Mouse (Mus musculus) testis, adult 2 months (tissue): ENCODE results near the gene Zfp101. TPM values are rescaled to one million over a fixed set of nuclear protein-coding genes. Genes with fewer than 3 reads are reported as not detected.

ENCODE experiments used
- H3K27ac ChIP-seq: fragments of 200-500 bp; 2 replicates; pipeline ENCODE4 v1.5.1; 2012; ENCODE audit warnings: low read depth, low read length; ENCODE audit not compliant: control insufficient read depth, insufficient read depth
- H3K27me3 ChIP-seq: fragments of 200-500 bp; 2 replicates; pipeline ENCODE4 v1.6.1; 2012; ENCODE audit warnings: mild to moderate bottlenecking, low read length, moderate library complexity; ENCODE audit not compliant: control insufficient read depth, insufficient read depth
- H3K36me3 ChIP-seq: fragments of 200-500 bp; 2 replicates; pipeline ENCODE4 v1.6.1; 2012; ENCODE audit warnings: mild to moderate bottlenecking, low read length; ENCODE audit not compliant: control insufficient read depth, insufficient read depth
- H3K4me1 ChIP-seq: fragments of 200-500 bp; 2 replicates; pipeline ENCODE4 v1.6.1; 2012; ENCODE audit warnings: low read length; ENCODE audit not compliant: control insufficient read depth, insufficient read depth
- H3K4me3 ChIP-seq: fragments of 200-500 bp; 2 replicates; pipeline ENCODE4 v1.5.1; 2012; ENCODE audit warnings: low read depth, mild to moderate bottlenecking, low read length, moderate library complexity, mixed read lengths; ENCODE audit not compliant: control insufficient read depth
- CTCF ChIP-seq: fragments of 200-500 bp; IDR thresholded peaks from 2 replicates; pipeline ENCODE4 v1.5.1; 2012; ENCODE audit warnings: low read depth, mild to moderate bottlenecking, inconsistent platforms, low read length, moderate library complexity; ENCODE audit not compliant: control insufficient read depth, insufficient read depth, insufficient replicate concordance
- POLR2A ChIP-seq: fragments of 200-500 bp; IDR thresholded peaks from 2 replicates; pipeline ENCODE4 v1.6.1; 2012; ENCODE audit warnings: low read depth, mild to moderate bottlenecking, inconsistent platforms, low read length, moderate library complexity; ENCODE audit not compliant: control insufficient read depth
- polyA plus RNA-seq: library from polyadenylated mRNA; depleted of rRNA; stranded (reverse); fragments of >200 nt; gene quantifications from 2 replicates; pipeline ENCODE4 v1.2.3, GENCODE M21; 2012; rRNA removed

The Zfp101 gene
- polyA plus RNA-seq, 1 experiment, result 0.77 TPM

DNA sequence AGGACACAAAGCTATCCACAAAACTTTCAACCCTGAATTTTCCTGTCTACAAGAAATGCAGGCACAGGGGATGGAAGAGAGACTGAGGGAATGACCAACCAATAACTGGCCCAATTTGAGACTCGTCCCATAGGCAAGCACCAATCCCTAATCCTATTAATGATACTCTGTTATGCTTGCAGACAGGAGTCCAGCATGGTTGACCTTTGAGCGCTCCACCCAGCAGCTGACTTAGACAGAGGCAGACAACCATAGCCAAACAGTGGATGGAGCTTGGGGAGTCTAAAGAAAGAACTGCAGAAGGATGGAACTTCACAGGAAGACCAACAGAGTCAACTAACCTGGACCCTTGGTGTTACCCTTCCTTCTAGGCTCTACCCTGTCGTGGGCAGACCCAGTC, 21.6 kb downstream of the Zfp101 start:
- H3K27me3 ChIP-seq, result no peaks in the 10 kb centered on the region
- no peak overlapping the region for H3K4me3 ChIP-seq
- no peaks in the 10 kb centered on the region for H3K36me3 ChIP-seq
- H3K27ac ChIP-seq, result no peak overlapping the region
- TF ChIP-seq CTCF (no peak), POLR2A (no peak)
- H3K4me1 ChIP-seq, result no peaks in the 10 kb centered on the region

DNA sequence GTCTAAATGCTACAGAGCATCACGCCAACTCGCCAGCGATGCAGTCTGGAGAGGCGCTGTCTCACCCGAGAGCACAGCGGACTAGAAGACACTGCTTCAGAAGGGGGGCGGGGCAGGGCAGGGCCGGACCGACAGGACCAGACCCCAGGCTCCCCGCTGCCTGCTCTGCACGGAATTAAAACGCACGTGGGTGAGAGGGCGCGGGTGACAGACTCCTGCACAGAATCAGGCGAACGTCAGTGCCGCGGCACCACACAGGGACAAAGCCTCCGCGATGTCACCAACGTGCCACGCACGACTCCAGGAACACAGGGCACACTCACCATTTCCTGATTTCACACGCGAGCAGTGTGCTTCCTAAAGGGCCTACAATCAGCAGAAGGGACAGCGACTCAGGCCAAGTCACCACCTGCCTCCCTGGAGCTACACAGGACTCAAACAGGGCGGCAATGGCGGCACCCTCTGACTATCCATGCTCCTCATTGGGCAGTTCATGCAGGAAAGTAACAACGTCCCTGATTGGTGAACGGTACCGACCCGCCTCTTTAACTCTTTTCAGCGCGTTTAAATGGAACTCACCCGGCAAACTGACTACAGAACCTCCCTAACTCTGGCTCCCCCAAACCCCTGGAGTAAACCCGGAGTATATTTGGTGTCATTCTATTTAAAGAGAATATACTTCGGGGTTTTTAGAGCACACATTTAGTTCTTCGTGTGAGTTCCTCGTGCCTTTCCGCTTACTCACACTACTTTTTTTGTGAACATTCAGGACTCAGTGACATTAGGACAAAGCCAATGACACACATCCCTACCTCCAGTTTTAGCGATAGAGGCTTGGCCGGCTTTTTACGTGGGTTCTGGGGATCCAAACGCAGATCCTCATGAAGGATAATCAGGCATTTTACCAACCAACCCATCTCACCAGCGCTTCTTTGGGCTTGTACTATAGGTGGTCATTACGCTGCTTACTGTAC, 35.7 kb downstream of the Zfp101 start, which contains the start of gene Zfp81:
TSS of gene Zfp81 (minus strand) at position 468 of the 974 bp plus-strand sequence.
- H3K4me1 ChIP-seq, result peaks cover 4% of the 10 kb centered on the region
- no peaks in the 10 kb centered on the region for H3K27me3 ChIP-seq
- peak within 1 kb of the TSS; percentile 88 for H3K27ac ChIP-seq
- H3K36me3 ChIP-seq, result no peaks in the 10 kb centered on the region
- H3K4me3 ChIP-seq, result peak within 1 kb of the TSS; percentile 99
- TF ChIP-seq POLR2A (peak; percentile 73), CTCF (no peak)

- no peak overlapping the region for H3K27ac ChIP-seq
- no peak overlapping the region for H3K4me3 ChIP-seq
- H3K27me3 ChIP-seq, result no peaks in the 10 kb centered on the region
- peaks cover under 1% of the 10 kb centered on the region for H3K4me1 ChIP-seq
- no peaks in the 10 kb centered on the region for H3K36me3 ChIP-seq
- TF ChIP-seq POLR2A, result no peak
- no peak for TF ChIP-seq CTCF
Observed at GRCm38 (mm10) chr17:33352981-33353380, 41.5 kb downstream of the Zfp101 start.

Other genes starting within 250 kb of the Zfp101 start
- not detected in 2 replicates for gene Olfr55, start 226.2 kb downstream of the Zfp101 start, polyA plus RNA-seq
- not detected in 2 replicates for gene Olfr239, start 203.3 kb downstream of the Zfp101 start, polyA plus RNA-seq
- gene Olfr1564, start 173.0 kb downstream of the Zfp101 start, polyA plus RNA-seq, result 0.16 and 0.24 TPM in 2 replicates
- gene Zfp955a, start 139.5 kb downstream of the Zfp101 start, polyA plus RNA-seq, result 1.6 and 2.2 TPM in 2 replicates
- gene Olfr63, start 130.0 kb downstream of the Zfp101 start, polyA plus RNA-seq, result not detected in 2 replicates
- 2.3 and 2.5 TPM in 2 replicates for gene Zfp955b, start 105.1 kb downstream of the Zfp101 start, polyA plus RNA-seq
- 3.1 and 3.9 TPM in 2 replicates for gene Zfp81, start 35.8 kb downstream of the Zfp101 start, polyA plus RNA-seq
- 471 and 507 TPM in 2 replicates for gene Actl9, start 38.3 kb upstream of the Zfp101 start, polyA plus RNA-seq
- gene Adamts10, start 129.6 kb upstream of the Zfp101 start, polyA plus RNA-seq, result 7.4 and 7.9 TPM in 2 replicates
- gene Myo1f, start 161.1 kb upstream of the Zfp101 start, polyA plus RNA-seq, result 0.27 and 0.46 TPM in 2 replicates
- 33.0 and 33.9 TPM in 2 replicates for gene Zfp414, start 234.4 kb upstream of the Zfp101 start, polyA plus RNA-seq
- gene Pram1, start 243.4 kb upstream of the Zfp101 start, polyA plus RNA-seq, result 0.25 and 0.33 TPM in 2 replicates